Mouse (Mus musculus) gastrocnemius, postnatal 4 days (tissue): ENCODE measurements around the gene Cmtr1. TPM values are rescaled to one million over a fixed set of nuclear protein-coding genes. Genes with fewer than 3 reads are reported as not detected.

Experiments
- DNase-seq, 2 experiments: peaks; one replicate each; pipeline ENCODE4 v3.0.0; 2021 to 2022; ENCODE audit warnings: low spot score in 2 of 2, mixed read lengths in 2 of 2
- total RNA-seq, 2 experiments: library from RNA; stranded (reverse); gene quantifications; 2 replicates each; pipeline ENCODE4 v1.2.3; 2021

Gene Cmtr1
- total RNA-seq, 2 experiments from 2014 or later: 52.0 to 56.4 TPM

DNA sequence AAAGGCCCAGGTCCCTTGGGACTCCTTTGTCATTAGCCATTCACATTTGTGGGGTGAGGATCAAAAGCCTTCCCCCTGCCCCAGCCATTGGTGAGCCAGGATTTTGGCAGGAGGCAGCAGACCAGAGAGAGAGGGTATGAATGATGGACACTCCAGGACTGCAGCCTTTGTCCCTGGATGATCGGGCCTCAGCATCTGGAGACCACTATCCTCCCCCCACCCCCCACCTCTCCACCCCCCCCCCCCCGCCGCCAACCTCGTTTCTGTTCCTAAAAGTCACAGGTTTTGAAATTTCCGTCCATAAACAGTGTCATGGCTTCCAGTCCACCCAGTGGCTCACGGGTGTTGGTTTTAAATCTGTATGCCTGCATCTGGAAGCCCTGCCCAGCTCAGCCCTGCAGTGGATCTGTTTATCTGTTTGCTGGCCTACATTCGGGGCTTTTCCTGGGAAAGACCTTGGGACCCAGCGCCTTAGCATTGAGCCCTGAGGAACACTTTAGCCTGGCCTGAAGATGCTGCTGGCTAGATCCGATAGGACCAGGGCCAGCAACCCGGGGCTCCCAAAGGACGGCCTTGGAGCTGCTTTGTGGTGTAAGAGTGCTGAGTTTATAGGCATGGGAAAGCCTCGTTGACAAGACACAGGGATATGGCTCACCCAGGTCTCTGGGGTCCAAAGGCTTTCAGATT lies 71.0 kb downstream of the Cmtr1 start:
- no peak for DNase-seq

DNA sequence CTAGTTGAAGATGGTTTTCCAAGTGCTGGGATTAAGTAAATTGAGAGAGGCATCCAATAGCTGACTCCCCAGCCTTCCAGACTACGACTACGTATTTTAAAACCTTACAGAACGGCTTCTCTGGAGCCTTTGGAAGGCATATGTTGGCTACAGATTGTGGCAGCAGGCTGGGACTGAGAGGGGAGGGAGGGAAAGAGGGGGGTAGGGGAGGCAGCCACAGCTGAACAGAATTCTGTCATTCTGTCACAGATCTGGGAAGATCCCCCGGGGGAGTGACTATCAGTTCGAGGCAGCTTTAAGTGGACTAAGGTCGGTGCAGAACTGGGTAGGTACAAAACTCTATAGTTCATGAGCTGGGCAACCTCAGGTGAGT lies 71.5 kb downstream of the Cmtr1 start:
- DNase-seq: no peak

DNA sequence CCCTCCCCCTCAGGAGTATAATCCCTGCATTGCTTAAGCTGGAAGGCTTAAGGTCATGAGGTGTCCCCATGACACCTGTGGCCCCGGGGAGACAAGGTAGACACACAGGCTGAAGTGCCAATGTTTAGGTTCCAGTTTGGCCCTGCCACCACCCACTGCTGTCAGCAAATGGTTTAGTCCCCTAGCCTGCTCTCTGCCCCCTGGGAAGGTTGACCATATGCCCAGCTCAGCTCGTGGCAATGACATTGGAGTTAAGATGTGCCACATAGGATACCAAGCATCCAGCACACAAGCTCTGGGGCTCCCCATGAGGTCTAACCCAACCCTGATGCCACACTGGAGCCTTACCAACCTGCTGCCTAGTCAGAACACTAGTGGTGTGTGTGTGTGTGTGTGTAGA lies 72.1 kb downstream of the Cmtr1 start:
- no peak for DNase-seq

DNA sequence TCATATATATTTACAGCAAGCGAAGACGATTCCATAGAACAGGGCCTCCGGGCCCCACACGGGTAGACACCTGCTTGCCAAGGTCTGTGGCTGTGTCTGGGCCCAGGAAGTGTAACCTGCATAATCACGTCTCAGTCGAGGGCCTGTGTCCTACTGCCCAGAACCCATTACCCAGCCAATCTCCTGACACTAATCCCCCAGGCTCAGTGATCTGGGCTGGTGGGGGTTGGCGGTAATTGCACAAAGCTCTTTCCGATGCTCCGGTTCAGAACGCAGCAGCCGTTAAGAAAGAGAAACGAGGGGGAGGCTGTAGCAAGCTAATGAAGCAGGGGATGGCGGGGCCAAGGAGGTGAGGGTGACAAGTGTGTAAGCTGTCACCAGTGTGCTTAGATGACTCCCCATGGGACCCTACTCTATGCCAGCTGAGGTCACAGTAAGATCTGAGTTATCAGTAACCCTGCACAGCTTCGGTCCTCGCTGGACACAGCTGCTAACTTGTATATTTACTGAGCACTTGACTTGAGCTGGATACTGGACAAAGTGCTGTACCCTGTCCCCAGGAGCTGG lies 76.1 kb downstream of the Cmtr1 start:
- DNase-seq: no peak

DNA sequence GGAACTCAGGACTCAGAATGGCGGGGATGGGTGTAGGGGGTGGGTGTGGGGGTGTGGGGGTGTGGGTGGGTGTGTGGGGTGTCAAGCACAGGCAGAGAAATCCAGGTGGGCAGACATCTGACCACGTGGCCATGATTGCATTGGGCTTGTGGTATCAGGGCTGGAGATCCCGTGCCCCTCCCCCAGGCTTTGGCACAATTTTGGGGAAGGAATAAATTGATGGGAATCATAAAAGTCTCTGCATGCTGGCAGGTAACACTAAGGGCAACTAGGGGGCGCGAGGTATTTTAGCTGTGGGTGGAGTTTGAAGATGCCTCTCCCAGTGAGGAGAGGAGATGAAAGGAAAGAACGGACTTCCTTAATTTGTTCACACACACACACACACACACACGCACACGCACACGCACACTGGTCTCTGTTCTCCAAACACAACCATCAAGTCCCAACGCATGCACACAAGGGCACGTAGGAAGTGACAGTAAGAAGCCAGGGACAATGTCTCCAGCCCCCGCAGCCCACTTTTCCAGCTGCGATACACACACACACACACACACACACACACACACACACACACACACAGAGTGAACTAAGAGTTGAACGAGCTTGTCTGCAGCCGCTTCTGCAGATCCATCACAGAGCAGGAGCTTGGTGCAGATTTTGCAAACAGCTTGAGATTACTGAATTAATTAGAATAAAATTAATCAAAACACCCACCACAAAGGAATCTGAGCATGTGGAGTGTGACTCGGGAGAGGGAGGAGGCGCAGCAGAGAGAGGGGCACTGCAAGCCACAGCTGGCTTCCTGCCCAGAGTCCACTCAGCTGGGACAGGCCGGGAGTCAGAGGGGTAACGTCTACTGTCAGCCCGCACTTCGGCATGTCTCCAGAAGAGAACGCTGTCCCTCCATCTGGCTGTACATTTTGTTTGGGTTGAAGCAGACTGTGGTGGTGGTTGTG lies 77.7 kb downstream of the Cmtr1 start:
- DNase-seq: peak in 1 of 2 experiments; percentile 59

DNA sequence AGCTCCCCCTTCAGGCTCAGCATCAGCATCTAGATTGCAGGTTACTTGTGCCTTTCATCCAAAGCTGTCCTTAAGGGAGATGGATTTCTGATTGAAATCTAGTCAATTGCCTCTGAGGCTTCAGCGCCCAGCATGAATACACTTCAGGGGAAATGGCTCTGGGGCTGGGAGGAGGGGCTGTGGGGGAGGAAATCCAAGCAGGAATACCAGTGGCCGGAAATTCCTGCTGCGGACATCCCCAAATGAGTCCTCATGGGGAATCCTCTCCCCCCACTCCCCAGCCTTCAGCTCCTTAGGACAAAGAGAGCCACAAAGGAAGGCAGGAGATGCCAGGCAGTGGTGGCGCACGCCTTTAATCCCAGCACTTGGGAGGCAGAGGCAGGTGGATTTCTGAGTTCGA lies 87.1 kb downstream of the Cmtr1 start:
- DNase-seq: no peak

DNA sequence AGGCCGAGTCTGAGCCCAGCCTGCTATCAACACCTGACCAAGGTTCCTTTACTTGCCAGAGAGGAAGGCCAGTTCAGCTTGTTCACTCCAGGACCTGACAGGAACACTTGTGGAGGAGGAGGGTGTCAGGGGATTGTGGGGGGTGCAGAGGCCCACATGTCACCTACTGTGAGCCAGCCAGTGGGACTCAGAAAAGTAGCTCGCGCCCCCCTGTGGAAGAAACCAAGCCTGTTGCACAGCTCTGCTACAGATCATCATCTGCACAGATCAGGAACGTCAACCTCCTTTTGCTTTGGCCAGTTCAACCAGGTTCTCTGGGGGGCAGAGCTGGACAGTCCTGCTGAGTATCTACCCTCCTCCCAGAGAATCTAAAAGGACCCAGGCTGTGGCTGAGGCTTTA lies 94.1 kb downstream of the Cmtr1 start:
- no peak for DNase-seq

Other genes with a start within 250 kb of the Cmtr1 start
- 10 to 100 TPM; 21.4 to 21.8 TPM for gene Pim1, start 169.8 kb upstream of the Cmtr1 start, total RNA-seq
- not detected for gene Gm17657, start 111.0 kb upstream of the Cmtr1 start, total RNA-seq
- 10 to 100 TPM; 10.2 to 11.3 TPM for gene Tbc1d22b, start 110.8 kb upstream of the Cmtr1 start, total RNA-seq
- not detected for gene Tmem217, start 108.2 kb upstream of the Cmtr1 start, total RNA-seq
- 10 to 100 TPM; 36.3 to 37.6 TPM for gene Rnf8, start 45.8 kb upstream of the Cmtr1 start, total RNA-seq
- 1 to 10 TPM; 1.7 to 2.6 TPM for gene Gm28043, start 45.7 kb upstream of the Cmtr1 start, total RNA-seq
- gene Ccdc167, start 56.4 kb downstream of the Cmtr1 start, total RNA-seq: 10 to 100 TPM; 12.2 to 12.5 TPM